Mouse (Mus musculus) megakaryocyte, embryonic 14.5 days (primary cell): Measurements from ENCODE around the gene 4930519G04Rik.

ENCODE experiments used
- FLI1 ChIP-seq: IDR thresholded peaks from 2 replicates; pipeline ENCODE4 v1.6.1; 2012; ENCODE audit warnings: low read length, inconsistent platforms, mixed read lengths
- GATA1 ChIP-seq: IDR thresholded peaks from 3 replicates; pipeline ENCODE4 v1.6.1; 2012; ENCODE audit warnings: mixed read lengths, low read length, inconsistent platforms, borderline replicate concordance

DNA sequence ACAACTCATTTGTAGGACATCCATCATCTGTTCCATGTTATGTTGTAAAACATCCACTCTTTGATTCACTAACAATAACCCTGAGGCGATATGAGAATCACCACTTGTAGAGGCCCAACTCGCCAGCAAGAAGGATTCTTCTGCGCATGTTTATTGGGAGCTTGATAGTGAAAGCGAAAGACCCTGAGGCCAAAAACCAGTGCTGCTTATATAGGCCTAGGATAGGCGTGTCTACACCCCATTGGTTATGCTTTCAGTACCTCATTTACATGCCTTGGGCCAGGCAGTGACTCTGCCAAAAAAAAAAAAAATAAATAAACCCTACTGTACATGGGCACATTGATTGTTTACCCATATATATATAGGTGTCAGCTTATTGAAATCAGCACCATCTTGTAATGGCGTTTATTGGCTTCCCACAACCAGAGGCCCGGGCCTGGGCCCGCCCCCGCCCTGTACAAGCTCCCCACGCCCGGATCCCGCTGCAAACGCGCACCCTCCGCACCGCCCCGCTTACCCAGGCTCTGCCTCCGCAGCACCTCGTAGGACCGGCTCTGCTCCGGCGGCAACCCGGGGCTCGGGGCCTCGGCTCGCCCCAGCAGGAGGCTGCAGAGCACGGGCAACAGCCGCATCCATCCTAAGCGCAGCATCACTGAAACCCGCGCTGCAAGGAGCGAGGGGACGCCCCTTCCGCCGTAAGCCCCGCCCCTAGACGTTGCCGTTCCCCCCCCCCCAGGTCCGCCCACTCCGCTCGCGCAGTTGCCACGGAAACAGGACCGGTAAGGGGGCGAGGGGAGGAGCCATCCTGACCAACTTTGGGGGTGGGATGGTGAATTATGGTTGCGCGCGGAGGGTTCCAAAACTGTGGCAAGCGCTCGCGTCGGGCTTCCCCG, 30.4 kb upstream of the 4930519G04Rik start, which contains the start of gene 1500011B03Rik:
- TF ChIP-seq GATA1 (no peak), FLI1 (no peak)
